Mouse (Mus musculus) cerebellum, adult 9-10 months (tissue): Measurements from ENCODE around the gene Slc16a6.
A peak's percentile ranks its signal among the peaks of the same experiment; 100 is the strongest.

ENCODE experiments used
- DNase-seq: peaks from one replicate; pipeline ENCODE4 v3.0.0; 2022

The Slc16a6 gene

GRCm38 (mm10) chr11:109485398-109486045 is 12.1 kb upstream of the Slc16a6 start:
- DNase-seq = no peak

DNA sequence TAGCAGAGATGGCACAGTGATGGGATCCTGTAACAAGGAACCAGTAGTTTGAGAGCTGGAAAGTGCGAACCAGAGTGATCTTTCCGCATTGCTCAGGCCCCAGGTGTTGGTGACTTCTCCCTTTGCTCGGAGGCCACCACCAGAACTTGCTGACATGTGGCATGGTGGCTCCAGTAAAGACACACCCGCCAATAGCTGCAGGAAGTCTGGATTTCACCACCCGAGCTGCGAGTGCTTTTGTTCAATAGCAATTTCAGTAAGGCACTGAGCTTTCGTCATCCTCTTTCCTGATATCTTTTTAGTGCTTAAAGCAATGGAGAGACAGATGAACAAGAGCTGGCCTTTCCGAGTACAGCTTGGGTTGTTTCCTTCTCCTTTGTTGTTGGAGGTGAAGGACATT is 7.0 kb upstream of the Slc16a6 start:
- no peak for DNase-seq

DNA sequence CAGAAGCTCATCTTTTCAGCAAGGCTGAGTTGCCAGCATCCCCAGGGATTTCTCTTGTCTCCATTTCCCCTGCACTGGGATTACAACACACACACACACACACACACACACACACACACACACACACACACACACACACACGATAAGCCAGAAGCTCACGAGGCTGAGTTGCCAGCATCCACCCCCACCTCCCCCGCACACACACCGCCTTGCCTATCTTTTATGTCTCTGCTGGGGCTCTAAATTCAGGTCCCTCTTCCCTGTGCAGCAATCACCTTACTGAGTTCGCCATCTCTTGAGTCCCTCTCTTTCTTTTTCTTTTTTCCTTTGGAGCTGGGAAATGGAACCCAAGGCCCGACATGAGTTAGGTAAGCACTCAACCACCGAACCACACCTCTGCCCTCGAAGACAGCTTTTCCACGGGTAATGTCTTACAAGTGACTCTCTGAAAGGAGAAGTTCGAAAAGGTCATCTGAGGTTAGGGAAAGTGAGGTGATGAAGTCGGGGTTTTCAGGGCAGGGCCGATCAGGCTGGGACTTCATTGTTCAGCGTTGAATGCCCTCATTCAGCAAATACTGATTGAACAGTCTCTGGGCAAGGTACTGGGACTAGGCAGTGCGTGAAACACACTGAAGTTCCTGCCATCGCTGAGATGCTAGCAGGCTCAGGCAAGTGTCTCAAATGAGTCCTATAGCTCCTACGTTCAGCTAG is 6.3 kb upstream of the Slc16a6 start:
- no peak for DNase-seq

DNA sequence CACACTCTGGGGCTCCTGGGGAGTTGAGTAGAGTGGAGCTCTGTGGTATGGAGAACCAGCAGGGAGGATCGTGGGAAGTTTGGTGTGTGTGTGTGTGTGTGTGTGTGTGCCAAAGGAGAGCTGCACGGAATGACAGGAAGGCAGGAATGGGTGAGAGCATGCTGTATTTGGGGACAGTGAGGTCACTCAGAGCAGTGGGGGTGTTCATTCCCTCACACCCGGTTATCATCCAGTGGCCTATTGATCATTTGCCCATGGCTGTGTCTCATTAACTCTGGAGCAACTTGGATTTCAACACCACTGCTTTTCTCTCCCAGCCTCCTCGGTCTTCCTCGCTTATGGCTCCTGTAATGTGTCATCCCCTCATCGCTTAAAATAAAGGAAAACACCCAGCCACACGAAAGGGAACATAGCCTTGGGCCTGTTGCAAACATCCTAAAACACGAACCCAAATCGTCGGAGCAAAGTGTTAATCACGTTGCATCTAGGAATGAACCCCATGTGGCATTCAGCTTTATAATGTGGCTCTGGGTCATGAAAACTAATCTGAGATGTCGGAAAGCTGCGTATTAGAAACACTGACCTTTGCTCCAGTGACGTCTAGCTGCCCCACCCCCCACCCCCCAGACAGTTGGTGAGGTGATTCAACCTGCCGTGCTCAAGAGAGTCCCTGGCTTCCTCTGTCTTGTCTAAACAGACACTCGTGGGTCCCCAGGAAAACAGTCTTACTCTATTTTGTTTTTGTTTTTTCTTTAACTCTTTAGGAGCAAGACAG is 4.4 kb upstream of the Slc16a6 start:
- no peak for DNase-seq

DNA sequence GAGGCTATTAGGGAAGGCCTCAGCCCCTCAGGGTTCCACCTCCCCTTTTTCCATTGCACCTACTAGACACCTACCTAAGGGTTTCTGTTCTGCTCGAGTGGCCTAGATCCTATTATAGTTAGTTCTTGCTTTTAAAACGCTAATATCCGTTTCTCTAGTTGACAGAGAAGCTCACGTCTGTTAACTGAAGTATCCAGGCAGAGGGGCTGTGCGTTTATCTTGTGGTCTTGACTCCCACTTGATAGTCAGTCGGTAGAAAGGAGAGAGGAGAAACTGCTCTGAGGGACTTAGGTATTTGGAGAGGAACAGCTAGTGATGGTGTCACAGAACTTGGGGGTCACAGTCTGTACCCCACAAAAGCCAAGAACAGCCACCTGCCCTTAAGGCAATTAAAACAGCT is 3.3 kb upstream of the Slc16a6 start:
- DNase-seq = no peak

DNA sequence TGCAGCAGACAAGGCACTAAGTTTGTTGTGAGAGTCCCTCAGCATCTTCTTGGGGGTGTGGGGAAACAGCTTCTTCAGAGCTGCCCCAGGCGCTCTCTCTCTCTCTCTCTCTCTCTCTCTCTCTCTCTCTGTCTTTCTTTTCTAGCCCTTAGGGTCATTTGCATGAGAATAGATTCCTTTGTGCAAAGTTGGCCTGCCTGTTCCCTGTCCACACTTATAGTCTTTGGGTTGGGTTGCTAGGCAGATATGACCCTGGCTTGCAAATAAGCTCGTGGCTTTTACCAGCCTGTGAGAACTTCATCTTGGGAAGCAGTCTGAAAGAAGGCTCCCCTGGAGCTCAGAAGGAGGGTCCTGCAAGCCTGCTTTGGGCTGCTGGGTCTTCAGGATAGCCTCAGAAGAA is 2.8 kb upstream of the Slc16a6 start:
- DNase-seq = no peak

DNA sequence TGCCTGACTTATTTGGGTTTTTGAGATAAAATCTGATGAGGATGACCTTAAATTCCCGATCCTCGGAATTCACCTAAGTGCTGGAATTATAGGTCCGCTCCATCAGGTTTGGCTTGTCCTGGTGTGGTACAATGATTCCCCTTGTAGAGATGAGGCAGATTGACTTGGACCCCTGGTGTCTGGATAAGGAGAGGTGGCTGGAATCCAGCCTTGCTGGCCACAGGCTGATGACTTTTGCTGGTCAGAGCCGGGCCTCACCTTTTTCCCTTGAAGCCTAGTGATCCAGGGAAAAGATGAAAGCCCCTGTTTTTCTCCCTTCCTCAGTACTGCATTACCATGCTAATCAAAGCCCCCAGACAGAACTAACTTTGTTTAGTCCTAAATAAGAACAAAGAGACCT is 2.3 kb upstream of the Slc16a6 start:
- DNase-seq = no peak

DNA sequence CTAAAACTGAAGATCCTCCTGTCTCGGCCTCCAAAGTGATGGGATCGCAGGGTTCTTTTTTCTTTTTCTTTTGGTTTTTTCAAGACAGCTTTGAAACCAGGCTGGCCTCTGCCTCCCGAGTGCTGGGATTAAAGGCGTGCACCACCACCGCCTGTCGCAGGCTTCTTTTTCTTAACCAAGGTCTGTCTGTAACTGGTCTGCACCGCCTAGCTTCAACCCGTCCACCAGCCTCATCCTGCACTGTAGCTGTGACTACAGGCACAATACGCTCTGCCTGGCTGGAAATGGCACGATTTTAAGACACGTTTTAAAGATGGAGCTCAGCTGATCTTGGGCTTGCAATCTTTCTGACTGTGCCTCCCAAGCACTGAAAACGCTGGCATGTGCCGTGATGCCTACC is 1.4 kb upstream of the Slc16a6 start:
- no peak for DNase-seq

GRCm38 (mm10) chr11:109474086-109474742 is 816 bp upstream of the Slc16a6 start:
- peak; percentile 50 for DNase-seq

- DNase-seq = no peak
These were observed 602 bp downstream of the Slc16a6 start for GRCm38 (mm10) chr11:109472821-109473170.

DNA sequence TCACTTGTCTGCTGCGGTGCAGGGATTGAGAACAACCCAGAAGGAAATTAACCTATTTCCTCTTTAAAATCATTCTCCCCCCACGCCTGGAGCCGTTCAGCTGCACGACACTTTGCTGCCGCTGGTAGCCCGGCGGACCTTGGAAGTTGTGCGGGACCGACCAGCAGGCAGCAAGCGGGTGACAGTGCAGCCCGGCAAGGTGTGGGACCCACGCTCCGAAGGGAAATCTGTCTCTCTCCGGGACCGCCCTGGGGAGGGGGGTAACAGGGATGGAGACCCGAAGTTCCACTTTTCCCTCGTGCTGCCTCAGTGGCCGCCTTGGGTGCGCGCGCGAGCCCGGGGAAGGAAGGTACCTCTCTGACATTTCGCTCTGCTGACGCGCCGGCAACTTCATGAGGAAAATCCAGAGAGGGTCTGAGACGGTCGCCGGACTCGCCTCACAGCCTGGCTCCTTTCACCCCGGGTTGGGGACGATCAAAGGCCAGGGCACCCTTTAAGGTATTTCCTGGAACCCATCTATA is 1.2 kb downstream of the Slc16a6 start:
- peak; percentile 49 for DNase-seq

GRCm38 (mm10) chr11:109470921-109471861 is 2.2 kb downstream of the Slc16a6 start:
- no peak for DNase-seq

DNA sequence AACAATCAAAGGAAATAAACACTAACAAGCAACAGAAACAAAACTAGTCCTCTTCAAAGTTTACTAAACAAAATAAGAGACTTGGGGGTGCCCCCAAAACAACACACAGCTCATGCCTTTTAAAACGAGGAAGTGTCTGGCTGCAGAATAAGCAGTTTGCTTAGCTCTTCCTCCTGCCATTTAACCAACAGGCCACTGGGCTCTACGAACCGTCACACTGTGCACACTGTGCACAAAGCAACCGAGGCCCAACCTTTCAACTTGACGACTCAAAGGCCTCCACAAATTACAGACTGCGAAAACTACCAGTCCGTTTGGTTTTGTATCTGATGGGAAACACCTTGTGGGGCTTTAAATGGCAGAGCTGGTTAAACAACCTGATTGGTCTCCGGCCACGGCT is 3.2 kb downstream of the Slc16a6 start:
- no peak for DNase-seq

DNA sequence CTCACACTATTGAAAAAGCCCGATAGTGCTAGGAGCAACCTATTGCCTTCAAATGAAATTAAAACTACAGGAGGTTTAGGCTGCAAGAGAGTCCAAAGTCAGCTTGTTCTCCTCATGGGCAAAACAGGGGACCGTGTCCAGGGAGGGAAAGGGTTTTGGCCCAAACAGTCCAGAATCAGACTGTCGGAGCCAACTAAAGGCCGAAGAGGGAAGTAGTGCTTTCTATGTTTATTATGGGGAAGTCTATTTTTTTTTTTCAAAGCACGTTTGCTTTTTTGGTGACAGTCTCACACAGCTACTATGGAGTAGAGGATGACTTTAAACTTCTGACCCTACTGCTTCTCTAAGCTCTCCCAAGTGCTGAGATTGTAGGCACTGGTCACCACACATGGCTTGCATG is 5.3 kb downstream of the Slc16a6 start:
- DNase-seq = no peak

GRCm38 (mm10) chr11:109466987-109467386 is 6.4 kb downstream of the Slc16a6 start:
- DNase-seq = no peak

DNA sequence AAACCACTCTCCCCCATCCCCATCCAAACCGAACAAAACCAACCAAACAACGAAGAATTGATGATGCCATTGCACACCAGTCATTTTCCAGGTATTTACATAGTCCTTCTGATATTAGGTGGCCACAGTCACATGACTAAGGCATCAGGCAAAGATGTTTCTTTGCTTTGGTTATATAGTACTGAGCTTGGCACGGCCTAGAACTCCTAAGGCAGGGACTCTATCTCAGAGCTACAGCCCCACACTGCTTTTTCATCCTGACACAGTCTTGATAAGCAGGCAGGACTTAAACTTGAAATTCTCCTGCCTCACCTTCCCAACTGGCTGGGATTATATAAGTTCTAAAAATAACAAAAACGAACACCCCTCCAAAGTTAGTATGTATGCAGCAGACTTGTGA is 8.3 kb downstream of the Slc16a6 start:
- no peak for DNase-seq

DNA sequence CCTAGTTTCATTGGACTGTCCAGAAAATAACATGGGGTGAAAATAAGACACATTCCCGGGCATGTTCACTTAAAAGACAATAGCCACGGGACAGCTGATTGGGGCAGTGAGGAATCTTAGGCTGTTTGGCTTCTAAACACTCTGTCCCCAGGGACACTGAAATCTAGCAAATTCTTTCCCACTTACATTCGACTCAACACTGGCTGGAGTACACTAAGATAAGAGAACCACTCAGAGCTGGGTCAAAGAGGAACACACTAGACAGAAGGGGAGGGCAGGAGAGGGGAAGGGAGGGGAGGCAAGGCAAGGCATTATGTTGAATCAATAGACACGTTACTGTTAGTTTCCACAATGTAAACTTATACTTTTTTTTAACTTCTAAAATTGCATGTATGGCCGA is 12.8 kb downstream of the Slc16a6 start:
- DNase-seq = no peak

DNA sequence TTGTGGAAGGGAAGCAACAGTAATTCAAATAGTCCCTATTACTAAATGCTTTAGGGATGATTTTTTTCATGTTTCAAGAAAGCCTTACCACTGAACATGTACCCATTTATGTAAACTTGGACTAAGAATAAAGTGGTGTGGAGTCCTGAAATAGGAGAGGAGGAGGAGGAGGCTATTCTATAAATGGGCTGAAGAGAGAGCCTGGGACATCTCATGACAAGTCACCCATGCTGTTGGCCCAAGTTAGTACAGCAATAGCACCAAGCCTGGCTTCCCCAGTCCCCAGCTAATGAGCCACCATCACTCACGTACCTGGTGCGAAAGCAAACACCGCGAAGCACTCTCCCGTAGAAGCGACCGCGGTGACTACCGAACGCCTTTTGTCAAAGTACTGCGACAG is 15.2 kb downstream of the Slc16a6 start:
- DNase-seq = no peak

DNA sequence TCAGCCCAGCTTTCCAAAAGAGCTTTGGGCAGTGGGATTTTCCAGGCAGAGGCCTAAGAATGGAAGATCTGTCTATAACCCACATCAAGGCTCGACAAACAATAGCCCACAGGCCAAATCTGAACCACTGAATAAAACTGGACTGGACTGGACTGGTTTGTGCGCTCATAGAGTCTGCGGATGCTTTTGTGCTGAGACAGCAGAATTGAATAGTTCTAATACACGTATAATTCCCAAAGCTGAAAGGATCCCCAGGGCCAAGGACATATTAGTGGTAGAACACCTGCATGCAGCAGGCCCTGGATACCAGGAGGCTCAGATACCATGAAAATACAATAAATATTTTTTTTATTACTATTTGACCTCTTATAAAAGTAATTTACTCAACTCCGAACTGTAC is 17.1 kb downstream of the Slc16a6 start:
- no peak for DNase-seq

DNA sequence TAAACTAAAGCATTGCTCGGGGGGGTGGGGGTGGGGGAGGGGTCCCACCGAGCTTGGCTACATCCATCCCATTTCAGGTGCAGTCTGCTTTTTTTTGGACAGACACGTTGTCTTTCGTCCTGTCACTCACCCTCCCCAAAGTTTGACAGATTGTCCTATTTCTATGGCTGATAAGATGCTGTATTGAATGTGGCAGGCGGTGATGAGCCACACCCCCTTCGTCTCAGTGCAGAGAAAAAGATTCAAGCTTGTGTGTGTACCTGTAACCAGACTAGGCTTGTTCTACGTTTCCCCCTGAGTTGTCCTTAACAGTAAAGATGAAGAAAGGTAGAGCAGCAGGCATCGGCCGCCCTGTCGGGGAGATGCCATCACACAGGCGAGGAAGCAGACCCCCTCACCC is 22.2 kb downstream of the Slc16a6 start:
- DNase-seq = no peak

- DNase-seq = peak; percentile 81
These were observed 27.9 kb downstream of the Slc16a6 start for GRCm38 (mm10) chr11:109445438-109446035.

- DNase-seq = peak; percentile 50
These were observed 28.8 kb downstream of the Slc16a6 start for GRCm38 (mm10) chr11:109444600-109444999.
